Mouse (Mus musculus) cortical plate, adult 2 months (tissue): ENCODE measurements around the gene Slc7a4. TPM values are rescaled to one million over a fixed set of nuclear protein-coding genes. Genes with fewer than 3 reads are reported as not detected.
"Not testable (repeated sequence)": the region's sequence is repeated elsewhere in the genome, so short reads cannot be mapped to it uniquely, and the experiment has no call there.

Experiments used
- H3K27ac ChIP-seq: fragments of 200-500 bp; 2 replicates; pipeline ENCODE4 v1.5.1; 2012; ENCODE audit warnings: low read length, control low read depth, inconsistent platforms; ENCODE audit not compliant: insufficient read depth
- H3K4me1 ChIP-seq: fragments of 200-500 bp; 2 replicates; pipeline ENCODE4 v1.6.1; 2011; ENCODE audit warnings: low read length; ENCODE audit not compliant: control insufficient read depth, insufficient read depth
- H3K4me3 ChIP-seq: fragments of 200-500 bp; 2 replicates; pipeline ENCODE4 v1.5.1; 2011; ENCODE audit warnings: mild to moderate bottlenecking, low read length, control low read depth; ENCODE audit not compliant: insufficient read depth
- CTCF ChIP-seq: fragments of 200-500 bp; IDR thresholded peaks from 2 replicates; pipeline ENCODE4 v1.5.1; 2011; ENCODE audit warnings: mild to moderate bottlenecking, control low read depth, low read length; ENCODE audit not compliant: insufficient read depth; ENCODE audit errors: extremely low read depth
- POLR2A ChIP-seq: fragments of 200-500 bp; IDR thresholded peaks from 2 replicates; pipeline ENCODE4 v1.6.1; 2011; ENCODE audit warnings: mild to moderate bottlenecking, low read length, control low read depth; ENCODE audit not compliant: insufficient read depth; ENCODE audit errors: extremely low read depth
- polyA plus RNA-seq: library from polyadenylated mRNA; depleted of rRNA; stranded (reverse); fragments of >200 nt; gene quantifications from 2 replicates; pipeline ENCODE4 v1.2.3, GENCODE M21; 2012

Slc7a4 gene
- polyA plus RNA-seq, 1 experiment: 82.5 TPM

DNA sequence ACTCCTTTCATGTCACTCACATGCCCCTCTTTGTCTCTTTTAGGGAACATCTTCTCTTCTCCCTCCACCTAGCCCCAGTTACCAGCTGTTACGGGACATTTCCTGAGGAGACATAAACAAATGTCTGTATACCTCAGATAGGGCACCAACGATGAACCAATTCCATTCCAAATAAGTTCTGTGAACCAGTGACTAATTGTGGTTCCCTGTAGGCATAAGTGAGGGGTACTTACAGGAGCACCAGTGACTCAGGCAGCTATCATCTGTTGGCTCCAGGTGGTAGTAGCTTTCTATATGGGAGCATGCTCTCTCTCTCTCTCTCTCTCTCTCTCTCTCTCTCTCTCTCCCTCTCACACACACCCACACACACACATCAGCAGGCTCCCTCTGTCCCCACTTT is 18.8 kb downstream of the Slc7a4 start:
- Histone ChIP-seq H3K4me3 (no peak overlapping the region), H3K27ac (peak overlapping the region; percentile 79), H3K4me1 (peaks cover 10% of the 10 kb centered on the region; the same call in 1 of the 2 replicates)
- TF ChIP-seq CTCF: no peak
- TF ChIP-seq POLR2A: no peak

DNA sequence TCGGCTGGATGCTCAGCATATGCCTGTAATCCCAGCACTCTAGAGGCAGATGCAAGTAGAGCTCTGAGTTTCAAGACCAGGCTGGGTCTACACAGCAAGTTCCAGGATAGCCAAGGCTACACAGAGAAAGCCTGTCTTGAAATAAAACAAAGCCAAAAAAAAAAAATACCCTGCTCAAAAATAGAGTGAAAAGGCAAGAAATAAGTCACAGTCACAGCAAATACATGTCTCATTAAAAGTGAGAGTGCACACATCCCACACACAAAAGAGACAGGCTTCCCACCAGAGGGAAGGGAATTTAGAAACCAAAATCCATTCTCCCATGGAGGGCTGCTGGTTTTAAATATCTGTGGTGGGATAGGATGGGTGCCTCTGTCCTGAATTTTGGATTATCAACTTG is 19.4 kb downstream of the Slc7a4 start:
- no peak for TF ChIP-seq CTCF
- Histone ChIP-seq H3K4me3 (no peak overlapping the region), H3K4me1 (peaks cover 10% of the 10 kb centered on the region; the same call in 1 of the 2 replicates), H3K27ac (peak overlapping the region; percentile 79)

DNA sequence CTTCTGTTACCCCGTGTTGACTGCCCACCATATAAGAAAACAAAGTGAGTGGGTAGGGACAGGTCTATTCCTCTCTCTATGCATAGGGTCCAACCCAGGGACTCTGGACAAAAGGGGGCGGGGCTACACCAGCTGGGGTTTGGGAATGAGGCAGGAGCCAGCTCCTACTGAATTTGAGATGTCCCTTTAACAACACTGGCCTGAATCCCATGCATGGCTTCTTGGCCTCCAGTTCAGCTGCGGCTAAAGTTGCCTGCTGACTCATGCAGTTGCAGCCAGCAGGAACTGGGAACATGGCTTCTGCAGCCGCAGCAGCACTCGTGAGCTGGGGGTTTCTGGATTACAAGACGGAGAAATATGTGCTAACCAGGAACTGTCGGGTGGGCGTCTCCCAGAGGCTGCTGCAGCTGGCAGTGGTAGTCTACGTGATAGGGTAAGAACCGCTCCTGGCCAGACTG is 21.2 kb downstream of the Slc7a4 start, which contains the start of gene P2rx6:
Gene P2rx6 (plus strand): TSS at position 135 of the 458 bp plus-strand sequence.
- H3K4me3 ChIP-seq: peak within 1 kb of the TSS; percentile 4; the same call in 1 of the 2 replicates
- TF ChIP-seq POLR2A (0 out of 2 replicates have a peak, but pooled peaks have one; percentile 20), CTCF (no peak)
- peaks cover 15% of the 10 kb centered on the region; the same call in 1 of the 2 replicates for H3K4me1 ChIP-seq
- peak within 1 kb of the TSS; percentile 58; the same call in 1 of the 2 replicates for H3K27ac ChIP-seq

DNA sequence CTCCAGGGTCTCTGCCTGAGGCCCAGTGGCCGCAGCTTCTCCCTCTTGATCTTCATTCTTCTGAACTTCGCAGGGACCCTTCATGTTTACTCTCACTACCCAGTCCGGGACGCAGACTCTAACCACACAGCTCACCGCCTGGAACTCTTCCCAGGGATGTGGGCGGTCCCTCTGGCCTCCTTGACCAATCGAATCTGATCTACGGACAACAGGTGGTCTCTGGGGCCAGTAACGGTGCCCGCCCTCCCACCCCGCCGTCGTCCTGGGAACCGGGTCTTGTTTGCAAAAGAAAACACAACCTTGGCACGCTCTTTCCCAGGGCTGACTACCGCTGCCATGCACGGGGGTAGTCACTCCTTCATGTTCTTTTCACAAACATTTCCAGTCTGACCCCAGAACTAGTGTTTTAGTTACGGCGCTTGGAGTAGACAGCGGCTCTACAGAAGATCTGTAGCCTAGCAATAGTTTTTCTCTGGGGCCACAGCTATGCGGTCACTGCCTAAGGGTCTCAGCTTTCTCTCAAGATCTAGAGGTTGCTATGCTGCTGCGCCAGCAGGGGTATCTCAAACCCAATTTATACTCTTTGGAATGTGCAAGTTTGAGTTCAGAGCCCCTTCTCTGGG is 21.8 kb downstream of the Slc7a4 start, which contains the start of gene Lrrc74b:
Gene Lrrc74b (minus strand): TSS at position 120 of the 623 bp plus-strand sequence.
- no peak for TF ChIP-seq POLR2A
- H3K4me3 ChIP-seq: peak within 1 kb of the TSS; percentile 4; the same call in 1 of the 2 replicates
- H3K4me1 ChIP-seq: peaks cover 15% of the 10 kb centered on the region; the same call in 1 of the 2 replicates
- H3K27ac ChIP-seq: peak within 1 kb of the TSS; percentile 58; the same call in 1 of the 2 replicates

DNA sequence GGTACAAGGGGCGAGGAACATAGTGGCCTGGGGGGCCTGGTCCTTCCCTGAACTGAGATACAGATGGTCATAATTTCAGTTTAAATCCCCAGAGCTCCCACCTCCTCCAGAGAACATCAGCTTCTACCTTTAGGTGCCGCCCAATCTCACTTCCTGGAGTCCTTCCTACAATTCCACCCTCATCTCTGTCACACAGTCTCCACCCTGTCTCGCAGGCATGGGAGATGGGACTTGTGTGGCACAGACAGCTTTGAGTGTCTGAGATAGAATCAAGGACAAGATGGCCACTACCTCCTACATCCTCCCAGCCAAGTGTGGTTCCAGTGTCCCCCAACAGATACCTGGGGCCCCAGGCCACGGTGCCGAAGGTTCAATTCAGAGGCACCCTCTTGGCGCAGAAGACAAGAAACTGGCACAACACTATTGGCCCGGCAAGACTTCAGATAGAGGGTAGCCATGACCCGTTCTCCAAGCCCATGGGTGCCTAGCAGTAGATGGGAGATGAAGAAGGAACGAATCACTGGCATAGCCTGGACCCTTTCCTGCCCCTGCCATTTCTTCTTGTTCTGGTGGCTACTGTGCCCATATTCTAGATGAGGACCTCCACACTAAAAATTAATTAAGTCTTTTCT is 23.5 kb downstream of the Slc7a4 start:
- Histone ChIP-seq H3K27ac (no peak overlapping the region), H3K4me1 (peaks cover 10% of the 10 kb centered on the region; the same call in 1 of the 2 replicates), H3K4me3 (no peak overlapping the region)
- TF ChIP-seq CTCF (no peak), POLR2A (no peak)

DNA sequence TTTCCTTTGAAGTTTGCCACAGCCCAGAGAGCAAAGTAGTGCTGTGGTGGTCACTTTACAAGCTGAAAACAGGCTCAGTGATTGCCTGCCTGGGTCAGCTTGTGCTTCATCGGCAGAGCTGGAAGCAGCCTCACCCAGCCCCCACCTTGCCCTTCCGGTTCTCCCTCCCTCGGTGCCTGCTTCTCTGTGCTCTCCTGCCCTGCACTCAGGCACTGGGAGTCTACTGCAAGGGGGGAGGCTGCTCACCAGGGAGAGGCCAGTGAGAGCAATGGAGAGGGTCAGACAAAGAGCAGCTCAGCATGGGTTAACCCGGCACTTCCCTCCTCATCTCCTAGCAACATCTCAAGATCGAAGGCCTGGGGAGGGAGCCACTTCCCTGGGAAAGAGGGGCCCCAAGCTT is 24.2 kb downstream of the Slc7a4 start:
- TF ChIP-seq CTCF (no peak), POLR2A (no peak)
- peaks cover 7% of the 10 kb centered on the region; the same call in 1 of the 2 replicates for H3K4me1 ChIP-seq
- H3K27ac ChIP-seq: no peak overlapping the region
- no peak overlapping the region for H3K4me3 ChIP-seq

DNA sequence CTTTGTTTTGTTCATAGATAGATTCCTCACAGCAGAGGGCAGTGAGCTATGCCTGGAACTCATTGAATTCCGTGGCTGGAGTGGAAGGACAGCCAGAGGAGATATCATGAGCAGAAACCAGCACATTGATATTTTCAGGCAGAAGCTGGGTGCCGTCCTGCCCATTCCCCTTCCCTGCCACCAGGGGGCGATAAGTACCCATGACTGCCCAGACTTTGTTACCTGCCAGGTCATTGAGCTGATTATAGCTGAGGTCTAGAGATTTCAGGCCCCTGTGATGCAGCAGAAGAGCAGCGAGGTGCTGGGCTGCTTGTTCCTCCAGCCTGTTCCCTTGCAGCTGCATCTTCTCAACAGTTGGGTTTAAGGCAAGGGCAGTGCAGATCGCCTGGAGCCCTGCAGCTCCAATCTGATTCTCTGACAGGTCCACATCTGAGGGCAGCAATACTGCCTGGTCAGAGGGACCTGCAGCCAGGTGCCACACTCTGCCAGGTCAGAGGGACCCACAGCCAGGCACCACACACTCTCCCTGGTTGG is 25.0 kb downstream of the Slc7a4 start:
- TF ChIP-seq CTCF (peak; percentile 96), POLR2A (no peak)
- Histone ChIP-seq H3K4me3 (no peak overlapping the region), H3K4me1 (peaks cover 7% of the 10 kb centered on the region; the same call in 1 of the 2 replicates), H3K27ac (no peak overlapping the region)

DNA sequence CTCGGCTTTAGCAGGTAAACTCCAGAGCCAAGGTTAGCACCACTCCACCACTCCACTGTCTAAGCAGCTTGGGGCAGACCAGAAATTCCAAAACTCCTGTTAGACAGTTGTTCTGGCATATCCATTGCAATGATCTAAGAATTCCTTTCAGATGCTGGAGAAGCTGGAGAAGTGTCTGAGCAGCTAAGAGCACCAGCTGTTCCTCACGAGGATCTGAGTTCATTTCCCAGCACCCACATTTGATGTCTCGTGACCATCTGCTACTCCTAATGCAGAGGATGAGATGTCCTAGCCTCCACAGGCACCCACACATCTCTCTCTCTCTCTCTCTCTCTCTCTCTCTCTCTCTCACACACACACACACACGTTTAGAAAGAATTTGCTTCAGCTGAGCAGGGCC is 26.1 kb downstream of the Slc7a4 start:
- TF ChIP-seq CTCF: no peak
- no peak for TF ChIP-seq POLR2A
- H3K27ac ChIP-seq: no peak overlapping the region
- no peak overlapping the region for H3K4me3 ChIP-seq
- H3K4me1 ChIP-seq: peaks cover 7% of the 10 kb centered on the region; the same call in 1 of the 2 replicates

DNA sequence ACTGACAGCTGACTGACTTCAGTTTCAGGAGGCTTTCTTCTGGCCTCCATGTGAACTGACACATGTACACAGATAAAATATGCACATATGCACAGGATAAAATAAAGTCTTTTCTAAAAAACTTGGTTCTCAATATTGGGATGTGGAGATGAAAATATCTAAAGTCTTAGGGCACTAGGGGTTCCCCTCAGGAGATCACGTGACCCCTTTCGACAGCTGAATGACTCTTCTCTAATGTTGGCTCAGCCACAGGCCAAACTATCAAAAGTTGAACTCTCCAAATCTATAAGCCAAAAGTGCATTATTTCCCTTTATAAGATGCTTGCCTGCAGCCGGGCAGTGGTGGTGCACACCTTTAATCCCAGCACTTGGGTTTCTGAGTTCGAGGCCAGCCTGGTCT is 26.8 kb downstream of the Slc7a4 start:
- TF ChIP-seq CTCF (no peak), POLR2A (no peak)
- Histone ChIP-seq H3K27ac (no peak overlapping the region), H3K4me3 (no peak overlapping the region), H3K4me1 (peaks cover 5% of the 10 kb centered on the region; the same call in 1 of the 2 replicates)

DNA sequence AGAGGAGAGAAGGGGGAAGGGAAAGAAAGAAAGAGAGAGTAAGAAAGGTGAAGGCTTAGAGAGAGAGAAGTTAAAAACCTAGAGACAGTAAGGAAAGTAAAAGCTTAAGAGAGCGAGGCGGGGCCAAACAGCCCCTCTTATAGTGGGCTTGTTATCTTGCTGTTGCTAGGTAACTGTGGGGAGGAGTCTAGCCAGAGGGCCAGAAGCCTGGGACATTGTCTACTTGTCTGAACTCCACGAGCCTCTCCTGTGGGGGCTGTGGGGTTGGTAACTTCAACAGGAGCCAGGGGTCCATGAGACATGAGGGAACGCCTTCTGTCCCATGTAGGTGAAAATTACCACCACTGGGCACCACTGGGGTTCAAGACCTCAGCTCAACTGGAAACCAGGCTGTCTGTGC is 28.3 kb downstream of the Slc7a4 start:
- not testable (repeated sequence) for H3K4me3 ChIP-seq, H3K27ac ChIP-seq, H3K4me1 ChIP-seq
